Mouse (Mus musculus) gastrocnemius, postnatal 10 days (tissue): Measurements from ENCODE around the gene Adamts12. TPM values are rescaled to one million over a fixed set of nuclear protein-coding genes. Genes with fewer than 3 reads are reported as not detected.

Source experiments
- total RNA-seq, 2 experiments: library from RNA; stranded (reverse); gene quantifications; 2 replicates each; pipeline ENCODE4 v1.2.3; 2021

Adamts12 gene
- total RNA-seq, 2 experiments from 2014 or later, result 22.3 to 28.0 TPM

Other genes with a start within 250 kb of the Adamts12 start
- gene C1qtnf3, start 112.5 kb upstream of the Adamts12 start, total RNA-seq, result 10 to 100 TPM; 46.6 to 59.1 TPM
- 10 to 100 TPM; 14.0 to 16.9 TPM for gene Amacr, start 83.0 kb upstream of the Adamts12 start, total RNA-seq
- not detected for gene Slc45a2, start 64.1 kb upstream of the Adamts12 start, total RNA-seq
- gene Rxfp3, start 26.8 kb upstream of the Adamts12 start, total RNA-seq, result under 1 TPM; 0.07 TPM